Mouse (Mus musculus) small intestine, adult 2 months (tissue): Measurements from ENCODE around the gene Enho. TPM values are rescaled to one million over a fixed set of nuclear protein-coding genes. Genes with fewer than 3 reads are reported as not detected.

ENCODE experiments used
- H3K27ac ChIP-seq: fragments of 200-500 bp; 2 replicates; pipeline ENCODE4 v1.5.1; 2012; ENCODE audit warnings: low read depth, low read length, control low read depth, inconsistent platforms; ENCODE audit not compliant: insufficient read depth
- H3K27me3 ChIP-seq: fragments of 200-500 bp; 2 replicates; pipeline ENCODE4 v1.6.1; 2012; ENCODE audit warnings: mild to moderate bottlenecking, moderate library complexity, low read length, inconsistent platforms; ENCODE audit not compliant: control insufficient read depth, insufficient read depth
- H3K36me3 ChIP-seq: fragments of 200-500 bp; 2 replicates; pipeline ENCODE4 v1.6.1; 2012; ENCODE audit warnings: mild to moderate bottlenecking, low read length, control low read depth, inconsistent platforms; ENCODE audit not compliant: control insufficient read depth, insufficient read depth
- H3K4me1 ChIP-seq: fragments of 200-500 bp; 2 replicates; pipeline ENCODE4 v1.6.1; 2012; ENCODE audit warnings: low read length, inconsistent platforms, mixed read lengths; ENCODE audit not compliant: control insufficient read depth, insufficient read depth, insufficient read length
- H3K4me3 ChIP-seq: fragments of 200-500 bp; 2 replicates; pipeline ENCODE4 v1.5.1; 2012; ENCODE audit warnings: low read depth, mild to moderate bottlenecking, control low read depth, inconsistent platforms, low read length, moderate library complexity
- CTCF ChIP-seq: fragments of 200-500 bp; IDR thresholded peaks from 2 replicates; pipeline ENCODE4 v1.5.1; 2012; ENCODE audit warnings: low read depth, mild to moderate bottlenecking, control low read depth, inconsistent platforms, low read length, moderate library complexity, mixed read lengths; ENCODE audit not compliant: insufficient replicate concordance, insufficient read length; ENCODE audit errors: extremely low read depth
- POLR2A ChIP-seq: fragments of 200-500 bp; IDR thresholded peaks from 2 replicates; pipeline ENCODE4 v1.6.1; 2012; ENCODE audit warnings: low read depth, mild to moderate bottlenecking, control low read depth, inconsistent platforms, low read length, moderate library complexity
- WGBS: fragments of 180-500 bp; shearing (Covaris S2); methylation state at CpG from one replicate; pipeline ENCODE4 v1.1.7; 2018; 5-methylcytosine and 5-hydroxymethylcytosine counted together
- polyA plus RNA-seq: library from polyadenylated mRNA; depleted of rRNA; stranded (reverse); fragments of >200 nt; gene quantifications from 2 replicates; pipeline ENCODE4 v1.2.3, GENCODE M21; 2012

Gene Enho
- polyA plus RNA-seq, 1 experiment, result 9.3 TPM

GRCm38 (mm10) chr4:41681947-41682346 is 41.8 kb upstream of the Enho start:
- H3K36me3 ChIP-seq, result no peaks in the 10 kb centered on the region
- no peak overlapping the region for H3K27ac ChIP-seq
- 74% methylated on average over 10 of the region's 10 CpGs for WGBS
- no peak for TF ChIP-seq CTCF
- TF ChIP-seq POLR2A, result no peak
- H3K4me3 ChIP-seq, result no peak overlapping the region
- no peaks in the 10 kb centered on the region for H3K4me1 ChIP-seq
- H3K27me3 ChIP-seq, result no peaks in the 10 kb centered on the region

GRCm38 (mm10) chr4:41681176-41681575 is 41.1 kb upstream of the Enho start:
- Histone ChIP-seq H3K27me3 (no peaks in the 10 kb centered on the region), H3K36me3 (no peaks in the 10 kb centered on the region), H3K27ac (no peak overlapping the region), H3K4me1 (no peaks in the 10 kb centered on the region; the same call in 1 of the 2 replicates), H3K4me3 (no peak overlapping the region)
- 38% methylated on average over 4 of the region's 4 CpGs for WGBS
- TF ChIP-seq POLR2A, result no peak
- no peak for TF ChIP-seq CTCF

GRCm38 (mm10) chr4:41679291-41679690 is 39.2 kb upstream of the Enho start:
- no peak overlapping the region for H3K27ac ChIP-seq
- no peaks in the 10 kb centered on the region; the same call in 1 of the 2 replicates for H3K4me1 ChIP-seq
- H3K27me3 ChIP-seq, result no peaks in the 10 kb centered on the region
- 82% methylated on average over 1 of the region's 2 CpGs for WGBS
- H3K4me3 ChIP-seq, result no peak overlapping the region
- no peak for TF ChIP-seq POLR2A
- TF ChIP-seq CTCF, result no peak
- no peaks in the 10 kb centered on the region for H3K36me3 ChIP-seq

GRCm38 (mm10) chr4:41678863-41679262 is 38.7 kb upstream of the Enho start:
- WGBS, result 56% methylated on average over 6 of the region's 6 CpGs

GRCm38 (mm10) chr4:41677006-41677629 is 37.0 kb upstream of the Enho start:
- H3K27me3 ChIP-seq, result no peaks in the 10 kb centered on the region
- no peak overlapping the region for H3K4me3 ChIP-seq
- H3K27ac ChIP-seq, result no peak overlapping the region
- WGBS, result 54% methylated on average over 13 of the region's 13 CpGs
- H3K4me1 ChIP-seq, result no peaks in the 10 kb centered on the region; the same call in 1 of the 2 replicates
- TF ChIP-seq POLR2A (no peak), CTCF (no peak)
- H3K36me3 ChIP-seq, result no peaks in the 10 kb centered on the region

More at GRCm38 (mm10) chr4:41678863-41679262, 38.7 kb upstream of the Enho start:
- H3K36me3 ChIP-seq, result no peaks in the 10 kb centered on the region
- no peak overlapping the region for H3K27ac ChIP-seq
- H3K4me3 ChIP-seq, result no peak overlapping the region
- TF ChIP-seq CTCF, result no peak
- no peak for TF ChIP-seq POLR2A
- H3K27me3 ChIP-seq, result no peaks in the 10 kb centered on the region
- no peaks in the 10 kb centered on the region; the same call in 1 of the 2 replicates for H3K4me1 ChIP-seq

GRCm38 (mm10) chr4:41676248-41677005 is 36.3 kb upstream of the Enho start:
- Histone ChIP-seq H3K4me1 (no peaks in the 10 kb centered on the region; the same call in 1 of the 2 replicates), H3K27ac (no peak overlapping the region), H3K36me3 (no peaks in the 10 kb centered on the region), H3K27me3 (no peaks in the 10 kb centered on the region), H3K4me3 (no peak overlapping the region)
- 57% methylated on average over 17 of the region's 17 CpGs for WGBS
- TF ChIP-seq CTCF (no peak), POLR2A (no peak)

- TF ChIP-seq CTCF (no peak), POLR2A (no peak)
- Histone ChIP-seq H3K4me3 (no peak overlapping the region), H3K36me3 (no peaks in the 10 kb centered on the region), H3K27ac (no peak overlapping the region), H3K27me3 (no peaks in the 10 kb centered on the region), H3K4me1 (no peaks in the 10 kb centered on the region; the same call in 1 of the 2 replicates)
- WGBS, result 74% methylated on average over 19 of the region's 19 CpGs
Observed at GRCm38 (mm10) chr4:41673186-41673585, 33.1 kb upstream of the Enho start.
